Mouse (Mus musculus) neural tube, embryonic 11.5 days (tissue): ENCODE measurements around the gene Abcb4. TPM values are rescaled to one million over a fixed set of nuclear protein-coding genes. Genes with fewer than 3 reads are reported as not detected.
A peak's percentile ranks its signal among the peaks of the same experiment; 100 is the strongest.

Experiments used
- ATAC-seq: fragments of 200-750 bp; cut with Nextera tagmentation; 2 replicates; pipeline ENCODE4 v1.8.0; 2017; ENCODE audit warnings: moderate number of reproducible peaks, mild to moderate bottlenecking, moderate TSS enrichment, moderate library complexity; ENCODE audit not compliant: insufficient read depth, low FRiP score, low TSS enrichment
- DNase-seq: peaks from one replicate; pipeline ENCODE4 v3.0.0-alpha.2; 2015; ENCODE audit warnings: low spot score
- H3K27ac ChIP-seq: fragments of 300-500 bp; sonication (generic); 2 replicates; pipeline ENCODE4 v1.5.1; 2014; ENCODE audit warnings: low read depth, mild to moderate bottlenecking, low read length
- H3K27me3 ChIP-seq: fragments of 300-500 bp; sonication (generic); 2 replicates; pipeline ENCODE4 v1.6.1; 2014; ENCODE audit warnings: mild to moderate bottlenecking, low read length, mixed read lengths; ENCODE audit not compliant: control insufficient read depth, insufficient read depth
- H3K36me3 ChIP-seq: fragments of 300-500 bp; sonication (generic); 2 replicates; pipeline ENCODE4 v1.6.1; 2014; ENCODE audit warnings: mild to moderate bottlenecking, low read length, moderate library complexity, mixed read lengths; ENCODE audit not compliant: control insufficient read depth, insufficient read depth
- H3K4me1 ChIP-seq: fragments of 300-500 bp; sonication (generic); 2 replicates; pipeline ENCODE4 v1.6.1; 2014; ENCODE audit warnings: low read length, mixed read lengths; ENCODE audit not compliant: control insufficient read depth, insufficient read depth
- H3K4me2 ChIP-seq: fragments of 300-500 bp; sonication (generic); 2 replicates; pipeline ENCODE4 v1.6.1; 2014; ENCODE audit warnings: low read depth, mild to moderate bottlenecking, moderate library complexity
- H3K4me3 ChIP-seq: fragments of 300-500 bp; sonication (generic); 2 replicates; pipeline ENCODE4 v1.5.1; 2014; ENCODE audit warnings: low read depth, low read length
- H3K9ac ChIP-seq: fragments of 300-500 bp; sonication (generic); 2 replicates; pipeline ENCODE4 v1.6.1; 2014; ENCODE audit warnings: mild to moderate bottlenecking, low read length
- H3K9me3 ChIP-seq: fragments of 300-500 bp; sonication (generic); 2 replicates; pipeline ENCODE4 v1.6.1; 2016; ENCODE audit warnings: low read length; ENCODE audit not compliant: control insufficient read depth
- WGBS: fragments of 180-500 bp; shearing (Covaris S2); extraction: QIAGEN DNeasy Blood & Tissue Kit; methylation state at CpG from one replicate; pipeline ENCODE4 v1.1.7; 2014; 5-methylcytosine and 5-hydroxymethylcytosine counted together
- polyA plus RNA-seq: library from polyadenylated mRNA; unstranded; fragments of >200 nt; fragmentation: Nextera tagmentation; extraction: Ambion mirVana; gene quantifications from 2 replicates; pipeline ENCODE4 v1.2.1, GENCODE M21; 2014

Gene Abcb4
- polyA plus RNA-seq, 1 experiment from 2014 or later = 0.32 TPM

DNA sequence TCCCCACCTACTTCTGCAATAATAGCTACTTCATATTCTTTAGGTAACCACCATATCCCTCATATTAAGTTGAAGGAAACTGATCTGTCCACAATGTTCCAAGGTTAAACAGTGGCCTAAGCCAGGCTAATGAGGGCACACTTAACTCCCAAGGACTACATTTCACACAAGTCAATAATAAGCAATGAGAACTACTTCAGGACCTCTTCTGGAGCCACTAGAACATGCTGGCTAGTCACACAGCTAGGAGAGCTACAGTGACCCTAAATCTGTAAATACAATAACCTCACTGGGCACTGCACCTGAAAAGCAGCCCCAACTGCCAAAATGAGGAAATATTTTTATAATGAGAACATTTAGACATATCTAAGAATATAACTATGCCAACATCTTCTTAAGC lies 81.2 kb downstream of the Abcb4 start:
- no peak for ATAC-seq

DNA sequence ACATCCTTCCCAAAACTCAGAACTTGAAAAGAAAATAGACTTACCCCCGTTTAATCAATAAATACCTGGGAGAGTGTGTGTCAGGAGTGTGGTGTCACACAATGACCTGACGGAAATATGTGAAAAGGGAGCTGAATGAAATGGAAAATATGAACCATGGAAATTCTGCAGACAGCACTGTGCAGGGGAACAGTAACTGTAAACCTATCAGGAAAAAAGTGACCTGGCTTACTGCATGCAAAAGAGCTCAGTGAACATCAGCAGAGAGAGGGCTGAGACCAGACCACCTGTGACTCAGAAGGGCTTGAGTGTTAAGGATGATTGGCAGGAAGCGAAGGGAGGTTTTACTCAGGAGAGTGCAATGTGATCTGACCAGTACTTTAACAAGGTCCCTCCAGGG lies 92.0 kb downstream of the Abcb4 start:
- no peak overlapping the region for H3K4me3 ChIP-seq
- H3K9me3 ChIP-seq = no peaks in the 10 kb centered on the region
- no peak overlapping the region for H3K27ac ChIP-seq
- 92% methylated on average over 3 of the region's 3 CpGs for WGBS
- H3K4me1 ChIP-seq = no peaks in the 10 kb centered on the region
- no peaks in the 10 kb centered on the region for H3K27me3 ChIP-seq
- H3K4me2 ChIP-seq = no peak overlapping the region
- DNase-seq (no peak), ATAC-seq (no peak)
- H3K9ac ChIP-seq = no peak overlapping the region
- no peaks in the 10 kb centered on the region for H3K36me3 ChIP-seq

More for the DNA sequence above, 81.2 kb downstream of the Abcb4 start:
- H3K9me3 ChIP-seq = no peaks in the 10 kb centered on the region
- DNase-seq = no peak
- H3K9ac ChIP-seq = no peak overlapping the region
- H3K36me3 ChIP-seq = peaks cover 1% of the 10 kb centered on the region
- no peaks in the 10 kb centered on the region for H3K4me1 ChIP-seq
- H3K4me3 ChIP-seq = no peak overlapping the region
- H3K4me2 ChIP-seq = no peak overlapping the region
- H3K27ac ChIP-seq = no peak overlapping the region
- H3K27me3 ChIP-seq = no peaks in the 10 kb centered on the region

DNA sequence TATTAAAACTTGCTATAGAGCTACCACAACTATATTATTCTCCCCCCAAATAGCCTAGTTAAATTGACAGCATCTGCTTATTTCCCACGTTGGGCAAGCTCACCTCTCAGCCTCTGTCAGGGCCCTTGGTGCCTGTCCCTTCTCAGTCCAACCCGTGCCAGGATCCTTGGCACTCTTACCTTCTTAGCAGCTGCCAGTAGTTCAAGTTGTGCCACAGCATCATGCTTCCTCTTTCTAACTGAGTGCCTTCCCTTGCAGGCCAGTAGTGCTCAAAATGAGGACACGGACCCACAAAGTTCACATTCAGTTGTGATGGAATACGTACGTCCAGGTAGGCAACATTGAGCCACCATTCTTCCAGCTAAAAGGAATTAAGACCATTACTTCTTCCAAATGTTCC lies 94.4 kb downstream of the Abcb4 start:
- no peak for ATAC-seq
- Histone ChIP-seq H3K4me3 (no peak overlapping the region), H3K9ac (no peak overlapping the region), H3K4me2 (no peak overlapping the region), H3K27ac (no peak overlapping the region), H3K36me3 (peaks cover 2% of the 10 kb centered on the region; the same call in 1 of the 2 replicates), H3K4me1 (no peaks in the 10 kb centered on the region), H3K27me3 (no peaks in the 10 kb centered on the region), H3K9me3 (no peaks in the 10 kb centered on the region)
- WGBS = 94% methylated on average over 5 of the region's 5 CpGs
- no peak for DNase-seq

DNA sequence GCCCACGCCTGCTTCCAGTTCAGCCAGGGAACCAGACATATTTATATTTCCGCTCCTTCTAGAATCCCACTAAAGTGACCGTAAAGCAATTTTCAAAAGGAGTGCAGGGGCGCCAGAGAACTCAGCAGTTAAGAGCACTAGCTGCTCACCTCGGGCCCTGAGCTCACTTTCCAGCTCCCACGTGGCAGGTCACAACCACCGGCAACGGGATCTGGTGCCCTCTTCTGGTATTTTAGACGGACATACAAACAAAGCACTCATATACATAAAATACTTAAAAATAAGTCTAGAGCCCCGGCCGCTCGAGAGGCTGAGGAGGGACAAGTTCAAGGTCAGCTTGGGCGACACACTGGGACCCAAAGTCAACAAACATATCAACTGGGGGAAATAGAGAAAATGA lies 97.0 kb downstream of the Abcb4 start:
- Histone ChIP-seq H3K4me3 (no peak overlapping the region), H3K27me3 (no peaks in the 10 kb centered on the region), H3K36me3 (peaks cover 2% of the 10 kb centered on the region; the same call in 1 of the 2 replicates), H3K4me1 (no peaks in the 10 kb centered on the region), H3K9ac (no peak overlapping the region), H3K9me3 (no peaks in the 10 kb centered on the region), H3K27ac (no peak overlapping the region), H3K4me2 (no peak overlapping the region)
- ATAC-seq (no peak), DNase-seq (no peak)
- 93% methylated on average over 13 of the region's 13 CpGs for WGBS

DNA sequence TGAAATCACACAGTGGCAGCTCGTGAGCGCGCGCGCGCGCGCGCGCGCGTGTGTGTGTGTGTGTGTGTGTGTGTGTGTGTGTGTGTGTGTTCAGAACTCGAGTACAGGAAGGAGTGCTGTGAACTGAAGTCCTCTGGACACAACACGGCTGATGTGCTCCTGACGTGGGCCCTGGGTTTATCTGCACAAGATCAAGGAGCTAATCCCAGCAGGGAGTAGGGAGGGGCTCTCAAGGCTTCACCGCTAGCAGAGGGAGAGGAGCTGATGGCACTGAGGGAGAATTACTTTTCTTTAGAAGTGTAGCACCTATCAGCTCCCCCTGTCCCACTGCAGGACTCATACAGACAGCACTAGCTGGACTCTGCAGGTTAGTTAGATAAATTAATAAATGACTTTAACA lies 98.1 kb downstream of the Abcb4 start:
- Histone ChIP-seq H3K36me3 (peaks cover 2% of the 10 kb centered on the region; the same call in 1 of the 2 replicates), H3K27me3 (no peaks in the 10 kb centered on the region), H3K4me3 (no peak overlapping the region), H3K4me2 (no peak overlapping the region), H3K9me3 (no peaks in the 10 kb centered on the region), H3K4me1 (peaks cover 5% of the 10 kb centered on the region), H3K27ac (no peak overlapping the region), H3K9ac (no peak overlapping the region)
- 88% methylated on average over 16 of the region's 16 CpGs for WGBS
- DNase-seq = no peak
- no peak for ATAC-seq

- Histone ChIP-seq H3K4me3 (peak overlapping the region; percentile 58), H3K9ac (peak overlapping the region; percentile 68), H3K27me3 (no peaks in the 10 kb centered on the region), H3K9me3 (no peaks in the 10 kb centered on the region), H3K36me3 (peaks cover 2% of the 10 kb centered on the region; the same call in 1 of the 2 replicates), H3K4me2 (peak overlapping the region; percentile 55), H3K27ac (no peak overlapping the region), H3K4me1 (peaks cover 5% of the 10 kb centered on the region)
- ATAC-seq (no peak), DNase-seq (no peak)
- whole genome bisulfite sequencing = 20% methylated on average over 13 of the region's 13 CpGs
Observed at GRCm38 (mm10) chr5:8995966-8996685, 102.6 kb downstream of the Abcb4 start.

DNA sequence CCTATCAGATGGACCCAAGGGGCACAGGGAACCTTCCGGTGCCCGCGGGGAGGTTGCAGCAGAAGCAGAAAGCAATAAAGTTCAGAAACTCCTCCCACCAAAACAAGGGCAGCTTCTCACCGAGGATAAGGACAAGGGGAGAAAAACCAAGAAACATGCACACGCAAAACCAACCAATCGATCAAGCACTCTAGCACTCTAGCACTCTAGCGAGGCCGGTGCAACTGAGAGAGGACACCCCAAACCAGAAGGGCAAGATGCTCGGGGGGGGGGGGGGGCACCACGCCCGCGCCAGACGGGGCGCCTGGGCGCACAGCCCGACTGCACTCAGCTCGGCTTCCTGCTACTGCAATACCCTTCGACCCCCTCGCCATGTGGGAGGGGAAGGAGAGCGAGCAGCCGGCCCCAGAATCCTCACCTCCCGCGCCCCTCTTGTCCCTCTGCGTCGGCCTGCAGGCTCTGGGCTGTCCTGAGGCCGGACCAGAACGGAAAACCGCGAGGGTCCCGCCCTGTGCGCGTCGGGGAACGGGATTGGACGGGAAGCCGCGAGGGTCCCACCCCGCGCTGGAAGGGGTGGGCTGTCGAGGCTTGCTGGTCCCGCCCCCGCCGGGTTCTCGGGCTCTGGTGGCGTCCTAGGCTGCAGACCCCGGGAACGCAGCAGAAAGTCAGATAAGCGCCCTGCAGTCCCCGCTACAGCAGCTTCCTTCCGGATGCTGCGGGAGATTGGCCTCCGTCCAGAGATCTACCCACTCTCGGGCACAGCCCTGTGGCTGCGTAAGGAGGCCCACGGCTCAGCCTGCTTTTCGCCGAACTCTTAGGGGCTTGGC lies 103.4 kb downstream of the Abcb4 start, which contains the start of gene Crot:
Crot (minus strand) TSS at position 639 of the 827 bp plus-strand sequence.
- peaks cover 5% of the 10 kb centered on the region for H3K4me1 ChIP-seq
- no peaks in the 10 kb centered on the region for H3K27me3 ChIP-seq
- peak; percentile 97 for DNase-seq
- peak within 1 kb of the TSS; percentile 55 for H3K4me2 ChIP-seq
- H3K4me3 ChIP-seq = peak within 1 kb of the TSS; percentile 58
- peak within 1 kb of the TSS; percentile 69 for H3K9ac ChIP-seq
- H3K27ac ChIP-seq = peak within 1 kb of the TSS; percentile 85
- peak; percentile 100 for ATAC-seq
- WGBS = under 1% methylated on average over 56 of the region's 57 CpGs
- no peaks in the 10 kb centered on the region for H3K9me3 ChIP-seq
- no peaks in the 10 kb centered on the region for H3K36me3 ChIP-seq

DNA sequence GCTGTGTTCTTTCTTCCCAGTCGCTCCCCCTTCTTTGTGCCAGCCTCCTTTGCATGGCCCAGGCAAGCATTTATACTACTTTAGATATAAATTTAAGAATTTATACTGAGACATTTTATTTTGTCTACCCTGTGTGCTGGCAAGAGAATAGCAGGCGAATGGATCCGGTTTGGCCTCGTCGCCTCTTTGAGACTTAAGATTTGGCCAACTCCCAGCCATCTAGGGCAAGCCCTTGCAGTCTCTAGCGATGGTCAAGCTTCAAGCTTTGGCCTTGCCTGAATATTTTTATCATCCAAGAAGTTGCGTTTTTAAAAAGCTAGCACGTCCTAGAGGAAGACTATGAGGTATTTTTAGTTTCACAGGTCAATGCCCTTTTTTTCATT lies 104.0 kb downstream of the Abcb4 start:
- Histone ChIP-seq H3K36me3 (no peaks in the 10 kb centered on the region), H3K4me2 (peak overlapping the region; percentile 55), H3K9me3 (no peaks in the 10 kb centered on the region), H3K27me3 (no peaks in the 10 kb centered on the region), H3K27ac (peak overlapping the region; percentile 85), H3K9ac (peak overlapping the region; percentile 69), H3K4me1 (peaks cover 5% of the 10 kb centered on the region), H3K4me3 (peak overlapping the region; percentile 58)
- DNase-seq = no peak
- ATAC-seq = no peak; the same call in none of the 2 replicates
- 11% methylated on average over 8 of the region's 8 CpGs for WGBS
